Mouse (Mus musculus): ENCODE data around the gene Gm21750.
"Not testable (repeated sequence)": the region's sequence is repeated elsewhere in the genome, so short reads cannot be mapped to it uniquely, and the experiment has no call there.

Gene Gm21750

DNA sequence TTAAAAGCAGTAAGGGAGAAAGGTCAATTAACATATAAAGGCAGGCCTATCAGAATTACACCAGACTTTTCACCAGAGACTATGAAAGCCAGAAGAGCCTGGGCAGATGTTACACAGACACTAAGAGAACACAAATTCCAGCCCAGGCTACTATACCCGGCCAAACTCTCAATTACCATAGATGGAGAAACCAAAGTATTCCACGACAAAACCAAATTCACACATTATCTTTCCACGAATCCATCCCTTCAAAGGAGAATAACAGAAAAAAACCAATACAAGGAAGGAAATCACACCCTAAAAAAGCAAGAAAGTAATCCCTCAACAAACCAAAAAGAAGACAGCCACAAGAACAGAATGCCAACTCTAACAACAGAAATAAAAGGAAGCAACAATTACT, at the start of gene Gm21750:
Gm21750 (plus strand) TSS at position 301 of the 400 bp plus-strand sequence.
- DNase-seq = not testable (repeated sequence)

GRCm38 (mm10) chr14:73614961-73615360, 46.1 kb upstream of the Gm21750 start:
- not testable (repeated sequence) for DNase-seq

DNA sequence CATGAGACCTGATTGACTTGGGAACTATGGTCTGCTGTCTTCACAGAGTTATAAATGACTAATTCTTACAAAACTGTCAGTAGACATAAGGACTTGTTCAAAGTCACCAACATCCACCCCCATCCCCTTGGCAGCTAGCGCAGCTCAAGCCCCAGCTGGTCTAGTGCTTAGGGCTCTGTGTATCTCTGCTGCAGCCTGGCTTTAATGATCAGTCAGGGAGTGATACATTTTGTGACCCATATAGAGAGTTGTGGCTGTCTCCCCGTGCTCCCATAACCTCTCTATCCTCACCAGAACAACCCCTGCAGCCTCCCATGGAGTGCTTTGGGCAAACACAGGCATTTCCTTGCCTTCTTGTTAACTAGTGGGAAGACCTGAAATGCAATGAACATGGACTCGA, 40.1 kb upstream of the Gm21750 start:
- DNase-seq = peak; percentile 54

- peak; percentile 29 for DNase-seq
Observed at GRCm38 (mm10) chr14:73622988-73623387, 38.0 kb upstream of the Gm21750 start.

- DNase-seq = peak; percentile 51
Observed at GRCm38 (mm10) chr14:73625469-73625868, 35.6 kb upstream of the Gm21750 start.

DNA sequence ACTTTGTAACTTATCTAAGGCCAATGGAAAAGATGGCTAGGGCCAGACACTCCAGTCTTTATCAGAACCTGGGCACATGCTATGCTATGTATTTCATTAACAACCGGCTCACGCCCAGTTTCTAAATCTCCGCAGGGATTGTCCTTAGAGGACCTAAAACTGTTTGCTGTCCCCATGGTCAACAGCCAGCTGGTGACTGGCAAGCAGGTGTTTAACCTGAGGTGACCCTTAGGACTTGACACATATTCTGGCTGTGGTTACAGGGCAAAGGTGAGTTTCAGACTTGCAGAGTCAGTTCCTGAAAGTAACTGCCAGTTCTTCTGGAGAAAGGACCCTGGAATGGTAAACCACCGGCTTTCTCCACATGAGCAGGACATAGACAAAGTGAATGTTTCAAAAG, 29.5 kb upstream of the Gm21750 start:
- peak; percentile 98 for DNase-seq

GRCm38 (mm10) chr14:73632648-73633263, 28.3 kb upstream of the Gm21750 start:
- peak; percentile 98 for DNase-seq

GRCm38 (mm10) chr14:73634356-73634755, 26.7 kb upstream of the Gm21750 start:
- DNase-seq = peak; percentile 88

GRCm38 (mm10) chr14:73637460-73637859, 23.6 kb upstream of the Gm21750 start:
- DNase-seq = no peak

- no peak for DNase-seq
Observed at GRCm38 (mm10) chr14:73650179-73650578, 10.8 kb upstream of the Gm21750 start.

DNA sequence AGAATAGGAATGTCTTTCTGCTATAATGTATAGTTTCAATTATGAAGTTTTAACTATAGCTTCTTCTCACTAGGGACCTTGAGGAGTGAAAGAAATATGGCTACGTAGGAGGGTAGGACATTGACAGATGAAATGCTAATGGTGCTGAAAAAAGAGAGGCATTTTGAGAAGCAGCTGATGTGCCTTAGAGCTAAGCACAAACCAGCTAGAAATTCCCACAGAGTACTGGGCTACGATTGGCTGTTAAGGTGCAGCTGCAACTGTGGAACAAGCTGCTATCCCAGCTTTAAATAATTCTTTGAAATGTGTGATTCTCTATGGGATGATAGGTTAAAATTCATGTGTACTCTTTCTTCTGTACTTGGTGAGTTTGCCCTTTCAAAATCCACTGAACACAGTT, 9.1 kb downstream of the Gm21750 start:
- DNase-seq = no peak

- DNase-seq = no peak
Observed at GRCm38 (mm10) chr14:73687726-73688125, 26.7 kb downstream of the Gm21750 start.

- no peak for DNase-seq
Observed at GRCm38 (mm10) chr14:73688427-73688826, 27.4 kb downstream of the Gm21750 start.

DNA sequence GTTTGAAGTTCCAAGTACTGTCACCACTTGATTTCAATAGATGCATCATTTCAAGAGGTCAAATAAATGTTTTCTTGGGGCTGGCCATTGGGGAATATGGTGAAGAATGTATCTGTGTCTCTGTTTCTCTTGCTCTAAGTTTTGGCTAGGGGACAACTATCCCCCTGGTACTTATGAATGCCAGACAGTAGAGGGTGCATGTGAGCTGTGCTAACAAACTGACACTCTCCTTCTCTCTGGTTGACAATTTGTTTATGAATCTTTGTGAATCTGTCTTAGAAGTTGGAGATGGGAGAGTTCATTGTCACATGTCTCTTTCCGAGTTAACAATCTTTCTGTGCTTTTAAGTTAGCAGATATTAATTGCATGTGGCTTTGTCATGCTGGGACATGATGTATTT, 39.2 kb downstream of the Gm21750 start:
- DNase-seq = no peak

DNA sequence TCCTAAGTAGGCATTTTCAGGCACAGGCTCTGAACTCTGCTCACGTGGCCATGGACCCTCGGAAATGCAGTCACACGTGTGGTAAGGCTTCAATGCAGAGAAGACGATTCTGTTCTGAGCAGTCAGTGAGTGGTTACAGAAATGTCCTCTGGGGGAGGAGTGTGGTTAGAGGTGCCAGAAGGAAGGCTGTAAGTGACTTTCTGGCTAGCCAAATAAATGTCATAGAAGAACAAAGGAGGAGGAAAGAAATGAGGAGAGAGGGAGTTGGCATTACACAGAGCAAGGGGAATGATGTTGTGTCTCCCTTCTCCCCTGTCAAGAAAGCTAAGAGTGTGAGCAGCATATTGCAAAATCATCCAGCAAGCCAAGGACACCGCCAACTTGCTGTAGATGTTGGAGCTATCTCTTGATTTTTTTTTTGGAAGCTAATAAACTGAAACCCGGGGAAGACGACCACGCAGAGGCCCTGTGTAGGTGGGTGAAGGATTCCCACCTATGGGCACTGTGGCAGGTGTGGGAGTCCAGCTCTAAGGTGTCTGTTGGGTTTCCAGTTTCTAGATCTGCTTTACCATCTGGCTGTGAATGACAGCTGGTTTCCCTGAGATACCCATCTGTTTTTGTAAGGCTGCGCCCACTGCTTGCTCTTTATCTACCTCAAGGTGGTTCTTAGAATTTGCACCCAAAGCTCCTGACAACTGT, 48.5 kb downstream of the Gm21750 start:
- no peak for DNase-seq
